Mouse (Mus musculus): ENCODE measurements around the gene Nhsl1. TPM values are rescaled to one million over a fixed set of nuclear protein-coding genes. Genes with fewer than 3 reads are reported as not detected.

Nhsl1 gene
- total and polyA plus RNA-seq, 2 experiments from 2014 or later = 7.2 to 18.0 TPM

GRCm38 (mm10) chr10:18317521-18317920 is 1.3 kb upstream of the Nhsl1 start:
- ATAC-seq (ENCODE audit: low FRiP score) = no peak
- Histone ChIP-seq H3K36me3 (ENCODE audit: insufficient read depth, low read length) (no peaks in the 10 kb centered on the region), H3K9ac (replicated peaks; ENCODE audit: low read length, poor library complexity, severe bottlenecking) (no peak overlapping the region), H3K4me1 (ENCODE audit: insufficient read depth, low read length) (no peaks in the 10 kb centered on the region; the same call in 1 of the 2 replicates), H3K4me2 (ENCODE audit: low read depth, low read length, poor library complexity, severe bottlenecking) (no peak overlapping the region), H3K27ac (ENCODE audit: low read depth, low read length) (no peak overlapping the region), H3K27me3 (ENCODE audit: insufficient read depth, low read length) (peaks cover 13% of the 10 kb centered on the region), H3K9me3 (ENCODE audit: low read length) (no peaks in the 10 kb centered on the region), H3K4me3 (ENCODE audit: low read depth, low read length) (no peak overlapping the region)
- TF ChIP-seq CTCF (IDR thresholded peaks at IDR 0.05) = no peak
- no peak for DNase-seq (ENCODE audit: low spot score)
- 38% methylated on average over 10 of the region's 10 CpGs for WGBS

DNA sequence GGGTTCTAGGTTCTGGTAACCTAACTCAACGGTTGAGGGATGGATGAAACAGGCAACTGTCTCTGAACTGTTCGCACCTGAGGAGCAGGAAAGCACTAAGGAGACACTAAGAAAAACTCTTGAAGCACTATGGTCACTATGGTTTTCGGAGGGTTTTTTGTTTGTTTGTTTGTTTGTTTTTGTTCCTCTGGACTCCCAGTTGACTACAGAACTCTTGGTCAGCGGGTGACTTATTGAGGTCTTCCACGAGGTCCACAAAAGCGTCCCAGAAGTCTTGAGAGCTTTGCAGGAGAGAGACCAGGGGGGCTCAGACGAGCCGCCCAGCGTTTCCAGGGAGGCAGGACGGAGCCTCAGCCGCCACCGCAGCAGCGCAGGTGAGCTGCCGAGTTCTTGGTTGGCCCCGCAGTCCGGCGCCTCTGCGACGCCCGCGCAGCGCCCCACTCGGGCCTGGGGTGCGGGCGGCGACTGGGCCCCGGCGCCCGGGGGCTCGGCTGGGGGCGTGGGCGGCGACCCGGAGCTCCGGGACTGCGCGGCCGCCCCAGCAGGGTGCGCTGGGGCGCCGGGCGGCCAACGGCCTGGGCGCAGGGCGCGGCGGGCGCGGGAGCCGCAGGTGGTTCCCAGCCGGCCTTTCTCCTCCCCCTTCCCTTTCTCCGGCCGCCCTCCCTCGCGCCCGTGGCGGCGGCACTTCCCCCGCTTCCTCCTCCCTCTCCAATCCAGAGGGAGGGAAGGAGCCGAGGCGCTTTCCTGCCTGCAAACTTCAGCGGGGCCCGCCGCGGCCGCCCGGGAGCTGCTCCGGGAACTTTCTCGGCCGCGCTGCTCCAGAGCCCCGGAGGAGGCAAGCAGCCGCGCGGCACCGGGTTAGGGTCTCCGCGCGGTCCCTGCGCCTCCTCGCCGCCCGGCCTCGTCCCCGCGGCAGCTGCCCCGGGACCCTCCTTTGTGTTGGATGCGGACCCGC is 547 bp upstream of the Nhsl1 start:
- Histone ChIP-seq H3K4me2 (ENCODE audit: low read depth, low read length, poor library complexity, severe bottlenecking) (peak overlapping the region; percentile 99), H3K36me3 (ENCODE audit: insufficient read depth, low read length) (no peaks in the 10 kb centered on the region), H3K4me1 (ENCODE audit: insufficient read depth, low read length) (no peaks in the 10 kb centered on the region; the same call in 1 of the 2 replicates), H3K9ac (replicated peaks; ENCODE audit: low read length, poor library complexity, severe bottlenecking) (peak overlapping the region; percentile 64), H3K4me3 (ENCODE audit: low read depth, low read length) (peak overlapping the region; percentile 80), H3K9me3 (ENCODE audit: low read length) (no peaks in the 10 kb centered on the region), H3K27me3 (ENCODE audit: insufficient read depth, low read length) (peaks cover 13% of the 10 kb centered on the region), H3K27ac (ENCODE audit: low read depth, low read length) (peak overlapping the region; percentile 47; the same call in 1 of the 2 replicates)
- WGBS = 2% methylated on average over 53 of the region's 89 CpGs
- DNase-seq (ENCODE audit: low spot score) (no peak), ATAC-seq (ENCODE audit: low FRiP score) (peak; percentile 71)
- no peak for TF ChIP-seq CTCF (IDR thresholded peaks at IDR 0.05)

- no peaks in the 10 kb centered on the region; the same call in 1 of the 2 replicates for H3K4me1 ChIP-seq (ENCODE audit: insufficient read depth, low read length)
- H3K4me2 ChIP-seq (ENCODE audit: low read depth, low read length, poor library complexity, severe bottlenecking) = peak overlapping the region; percentile 99
- H3K4me3 ChIP-seq (ENCODE audit: low read depth, low read length) = peak overlapping the region; percentile 80
- no peak for DNase-seq (ENCODE audit: low spot score)
- ATAC-seq (ENCODE audit: low FRiP score) = no peak
- no peaks in the 10 kb centered on the region for H3K9me3 ChIP-seq (ENCODE audit: low read length)
- H3K9ac ChIP-seq (replicated peaks; ENCODE audit: low read length, poor library complexity, severe bottlenecking) = peak overlapping the region; percentile 64; the same call in 1 of the 2 replicates
- H3K36me3 ChIP-seq (ENCODE audit: insufficient read depth, low read length) = no peaks in the 10 kb centered on the region
- peaks cover 13% of the 10 kb centered on the region for H3K27me3 ChIP-seq (ENCODE audit: insufficient read depth, low read length)
- WGBS = 20% methylated on average over 4 of the region's 4 CpGs
- no peak overlapping the region for H3K27ac ChIP-seq (ENCODE audit: low read depth, low read length)
- no peak for TF ChIP-seq CTCF (IDR thresholded peaks at IDR 0.05)
Observed at GRCm38 (mm10) chr10:18319691-18320090, 906 bp downstream of the Nhsl1 start.

DNA sequence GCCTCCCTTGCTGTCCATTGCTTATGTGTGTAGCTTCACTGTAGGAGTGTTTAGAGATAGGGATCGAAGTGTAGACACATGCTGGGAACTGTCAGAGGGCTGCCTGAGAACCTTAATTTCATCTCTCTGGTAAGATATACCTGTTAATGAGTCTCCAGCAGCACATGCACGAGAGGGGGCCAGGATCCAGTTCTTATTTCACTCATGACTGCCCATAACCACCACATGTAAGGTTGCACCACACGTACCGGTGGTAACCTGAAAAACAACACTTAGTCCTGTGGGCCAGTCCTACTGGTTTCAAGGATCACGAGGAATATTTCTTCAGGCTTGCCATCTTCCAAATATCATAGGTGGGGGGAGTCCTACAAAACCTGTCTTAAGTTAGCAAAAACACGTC is 3.1 kb downstream of the Nhsl1 start:
- no peak overlapping the region for H3K27ac ChIP-seq (ENCODE audit: low read depth, low read length)
- peaks cover 13% of the 10 kb centered on the region for H3K27me3 ChIP-seq (ENCODE audit: insufficient read depth, low read length)
- 94% methylated on average over 6 of the region's 6 CpGs for WGBS
- no peaks in the 10 kb centered on the region; the same call in 1 of the 2 replicates for H3K4me1 ChIP-seq (ENCODE audit: insufficient read depth, low read length)
- ATAC-seq (ENCODE audit: low FRiP score) (no peak), DNase-seq (ENCODE audit: low spot score) (no peak)
- no peak overlapping the region for H3K4me3 ChIP-seq (ENCODE audit: low read depth, low read length)
- TF ChIP-seq CTCF (IDR thresholded peaks at IDR 0.05) = no peak
- no peak overlapping the region for H3K9ac ChIP-seq (replicated peaks; ENCODE audit: low read length, poor library complexity, severe bottlenecking)
- H3K9me3 ChIP-seq (ENCODE audit: low read length) = no peaks in the 10 kb centered on the region
- no peaks in the 10 kb centered on the region for H3K36me3 ChIP-seq (ENCODE audit: insufficient read depth, low read length)
- H3K4me2 ChIP-seq (ENCODE audit: low read depth, low read length, poor library complexity, severe bottlenecking) = no peak overlapping the region

DNA sequence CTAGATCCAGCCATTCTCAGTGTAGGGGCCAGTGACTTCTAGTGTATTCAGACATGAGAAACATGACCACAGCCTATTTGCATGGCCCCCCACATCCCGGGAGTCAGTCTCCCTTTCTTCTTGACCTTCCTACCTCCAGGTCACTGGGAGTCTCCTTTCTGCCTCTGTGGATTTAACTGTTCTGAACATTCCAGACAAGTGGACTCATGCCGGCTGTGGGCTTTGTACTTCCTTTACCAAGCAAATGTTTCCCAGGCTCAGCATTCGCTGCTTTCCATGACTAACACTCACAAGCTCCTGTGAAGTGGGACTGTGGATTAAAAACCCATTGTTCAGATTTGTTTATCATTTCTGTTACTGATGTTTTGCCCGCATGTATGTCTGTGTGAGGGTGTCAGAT is 4.9 kb downstream of the Nhsl1 start:
- Histone ChIP-seq H3K27me3 (ENCODE audit: insufficient read depth, low read length) (0 out of 2 replicates have a peak, but pooled peaks cover under 1% of the 10 kb centered on the region), H3K4me1 (ENCODE audit: insufficient read depth, low read length) (no peaks in the 10 kb centered on the region), H3K4me3 (ENCODE audit: low read depth, low read length) (no peak overlapping the region), H3K27ac (ENCODE audit: low read depth, low read length) (no peak overlapping the region), H3K36me3 (ENCODE audit: insufficient read depth, low read length) (no peaks in the 10 kb centered on the region), H3K9me3 (ENCODE audit: low read length) (no peaks in the 10 kb centered on the region), H3K4me2 (ENCODE audit: low read depth, low read length, poor library complexity, severe bottlenecking) (no peak overlapping the region), H3K9ac (replicated peaks; ENCODE audit: low read length, poor library complexity, severe bottlenecking) (no peak overlapping the region)
- DNase-seq (ENCODE audit: low spot score) (no peak), ATAC-seq (ENCODE audit: low FRiP score) (no peak)
- TF ChIP-seq CTCF (IDR thresholded peaks at IDR 0.05) = no peak
- WGBS = 30% methylated on average over 4 of the region's 4 CpGs

DNA sequence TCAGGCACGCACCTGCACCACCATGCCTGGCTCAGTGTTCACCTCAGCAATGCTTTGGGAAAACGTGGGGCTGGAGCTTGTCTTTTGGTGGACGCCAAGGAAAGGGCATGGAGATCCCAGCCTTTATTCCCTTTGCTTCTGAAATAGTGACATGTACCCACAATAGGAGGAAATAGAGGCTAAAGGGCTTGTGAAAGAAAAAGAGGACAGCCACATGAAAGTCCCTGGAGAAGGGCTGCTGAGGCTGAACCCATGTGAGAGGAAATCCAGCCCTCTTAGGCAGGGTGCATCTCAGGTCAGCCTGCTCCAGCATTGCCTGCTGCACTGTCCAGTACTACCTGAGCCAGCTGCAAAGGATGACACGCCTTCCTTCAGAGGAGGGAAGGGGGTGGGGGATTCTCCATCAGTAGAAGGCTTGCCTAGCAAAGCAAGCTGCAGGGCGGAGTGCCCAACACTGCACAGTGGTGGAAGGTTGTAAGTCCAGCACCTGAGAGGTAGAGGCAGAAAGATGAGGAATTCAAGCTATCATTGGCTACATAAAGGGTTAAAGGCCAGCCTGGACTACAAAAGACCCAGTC is 9.6 kb downstream of the Nhsl1 start:
- H3K4me2 ChIP-seq (ENCODE audit: low read depth, low read length, poor library complexity, severe bottlenecking) = no peak overlapping the region
- no peaks in the 10 kb centered on the region for H3K36me3 ChIP-seq (ENCODE audit: insufficient read depth, low read length)
- no peak overlapping the region for H3K27ac ChIP-seq (ENCODE audit: low read depth, low read length)
- DNase-seq (ENCODE audit: low spot score) = no peak
- H3K4me1 ChIP-seq (ENCODE audit: insufficient read depth, low read length) = no peaks in the 10 kb centered on the region
- H3K9ac ChIP-seq (replicated peaks; ENCODE audit: low read length, poor library complexity, severe bottlenecking) = no peak overlapping the region
- H3K27me3 ChIP-seq (ENCODE audit: insufficient read depth, low read length) = no peaks in the 10 kb centered on the region
- no peak overlapping the region for H3K4me3 ChIP-seq (ENCODE audit: low read depth, low read length)
- TF ChIP-seq CTCF (IDR thresholded peaks at IDR 0.05) = no peak
- 69% methylated on average over 5 of the region's 5 CpGs for WGBS
- ATAC-seq (ENCODE audit: low FRiP score) = no peak
- no peaks in the 10 kb centered on the region for H3K9me3 ChIP-seq (ENCODE audit: low read length)

Data from midbrain, postnatal 0 days (tissue).